Mouse (Mus musculus): ENCODE results near the gene Tmem135. TPM values are rescaled to one million over a fixed set of nuclear protein-coding genes. Genes with fewer than 3 reads are reported as not detected.
A peak's percentile ranks its signal among the peaks of the same experiment; 100 is the strongest.

Gene Tmem135
- 26.9 and 28.8 TPM in 2 replicates for polyA plus RNA-seq (2015; fragmentation: Nextera tagmentation; extraction: Ambion mirVana)

GRCm38 (mm10) chr7:89404081-89404733 is at the start of gene Tmem135, which contains the start of gene Fzd4:
Gene Tmem135, minus strand, starts transcription at chr7:89404222.
Gene Fzd4, plus strand, starts transcription at chr7:89404355.
- Histone ChIP-seq H3K27ac (ENCODE audit: low read length) (peak within 1 kb of the TSS; percentile 81), H3K9me3 (replicated peaks; ENCODE audit: control insufficient read depth, low read length, poor library complexity, severe bottlenecking) (no peaks in the 10 kb centered on the region), H3K36me3 (ENCODE audit: control insufficient read depth, insufficient read depth, low read length) (no peaks in the 10 kb centered on the region), H3K4me3 (ENCODE audit: low read depth, low read length) (peak within 1 kb of the TSS; percentile 74), H3K4me2 (ENCODE audit: low read length) (peak within 1 kb of the TSS; percentile 99), H3K9ac (ENCODE audit: low read depth, low read length) (peak within 1 kb of the TSS; percentile 81), H3K27me3 (ENCODE audit: control insufficient read depth, insufficient read depth, low read depth, low read length) (peaks cover 8% of the 10 kb centered on the region; the same call in 1 of the 2 replicates), H3K4me1 (ENCODE audit: control insufficient read depth, insufficient read depth, low read length) (peaks cover 5% of the 10 kb centered on the region; the same call in 1 of the 2 replicates)
- WGBS, result under 1% methylated on average over 59 of the region's 62 CpGs
- peak; percentile 97 for ATAC-seq

GRCm38 (mm10) chr7:89450312-89450711 is 46.3 kb upstream of the Tmem135 start:
- ATAC-seq, result no peak
- 69% methylated on average over 2 of the region's 2 CpGs for WGBS
- H3K27ac ChIP-seq (ENCODE audit: low read length), result no peak overlapping the region
- no peak overlapping the region for H3K4me3 ChIP-seq (ENCODE audit: low read depth, low read length)
- no peak overlapping the region for H3K9ac ChIP-seq (ENCODE audit: low read depth, low read length)
- no peaks in the 10 kb centered on the region for H3K4me1 ChIP-seq (ENCODE audit: control insufficient read depth, insufficient read depth, low read length)
- no peaks in the 10 kb centered on the region for H3K9me3 ChIP-seq (replicated peaks; ENCODE audit: control insufficient read depth, low read length, poor library complexity, severe bottlenecking)
- no peak overlapping the region for H3K4me2 ChIP-seq (ENCODE audit: low read length)
- H3K36me3 ChIP-seq (ENCODE audit: control insufficient read depth, insufficient read depth, low read length), result no peaks in the 10 kb centered on the region
- no peaks in the 10 kb centered on the region for H3K27me3 ChIP-seq (ENCODE audit: control insufficient read depth, insufficient read depth, low read depth, low read length)

- H3K27me3 ChIP-seq (ENCODE audit: control insufficient read depth, insufficient read depth, low read depth, low read length), result no peaks in the 10 kb centered on the region
- H3K4me2 ChIP-seq (ENCODE audit: low read length), result no peak overlapping the region
- 93% methylated on average over 4 of the region's 4 CpGs for WGBS
- H3K9ac ChIP-seq (ENCODE audit: low read depth, low read length), result no peak overlapping the region
- H3K27ac ChIP-seq (ENCODE audit: low read length), result no peak overlapping the region
- ATAC-seq, result no peak
- no peaks in the 10 kb centered on the region for H3K36me3 ChIP-seq (ENCODE audit: control insufficient read depth, insufficient read depth, low read length)
- H3K4me3 ChIP-seq (ENCODE audit: low read depth, low read length), result no peak overlapping the region
- no peaks in the 10 kb centered on the region for H3K9me3 ChIP-seq (replicated peaks; ENCODE audit: control insufficient read depth, low read length, poor library complexity, severe bottlenecking)
- no peaks in the 10 kb centered on the region for H3K4me1 ChIP-seq (ENCODE audit: control insufficient read depth, insufficient read depth, low read length)
Observed at GRCm38 (mm10) chr7:89445137-89445536, 41.1 kb upstream of the Tmem135 start.

- no peak overlapping the region for H3K9ac ChIP-seq (ENCODE audit: low read depth, low read length)
- no peaks in the 10 kb centered on the region for H3K9me3 ChIP-seq (replicated peaks; ENCODE audit: control insufficient read depth, low read length, poor library complexity, severe bottlenecking)
- no peak overlapping the region for H3K4me2 ChIP-seq (ENCODE audit: low read length)
- H3K4me3 ChIP-seq (ENCODE audit: low read depth, low read length), result no peak overlapping the region
- no peak overlapping the region for H3K27ac ChIP-seq (ENCODE audit: low read length)
- H3K4me1 ChIP-seq (ENCODE audit: control insufficient read depth, insufficient read depth, low read length), result no peaks in the 10 kb centered on the region
- no peaks in the 10 kb centered on the region for H3K36me3 ChIP-seq (ENCODE audit: control insufficient read depth, insufficient read depth, low read length)
- no peaks in the 10 kb centered on the region for H3K27me3 ChIP-seq (ENCODE audit: control insufficient read depth, insufficient read depth, low read depth, low read length)
- 53% methylated on average over 4 of the region's 4 CpGs for WGBS
- ATAC-seq, result no peak
Observed at GRCm38 (mm10) chr7:89442242-89442641, 38.2 kb upstream of the Tmem135 start.

GRCm38 (mm10) chr7:89441291-89441690 is 37.3 kb upstream of the Tmem135 start:
- Histone ChIP-seq H3K4me2 (ENCODE audit: low read length) (no peak overlapping the region), H3K4me3 (ENCODE audit: low read depth, low read length) (no peak overlapping the region), H3K9me3 (replicated peaks; ENCODE audit: control insufficient read depth, low read length, poor library complexity, severe bottlenecking) (no peaks in the 10 kb centered on the region), H3K36me3 (ENCODE audit: control insufficient read depth, insufficient read depth, low read length) (no peaks in the 10 kb centered on the region), H3K27me3 (ENCODE audit: control insufficient read depth, insufficient read depth, low read depth, low read length) (no peaks in the 10 kb centered on the region), H3K4me1 (ENCODE audit: control insufficient read depth, insufficient read depth, low read length) (no peaks in the 10 kb centered on the region), H3K27ac (ENCODE audit: low read length) (no peak overlapping the region), H3K9ac (ENCODE audit: low read depth, low read length) (no peak overlapping the region)
- 75% methylated on average over 7 of the region's 7 CpGs for WGBS
- ATAC-seq, result no peak

- no peak for ATAC-seq
- no peak overlapping the region for H3K4me3 ChIP-seq (ENCODE audit: low read depth, low read length)
- H3K27me3 ChIP-seq (ENCODE audit: control insufficient read depth, insufficient read depth, low read depth, low read length), result no peaks in the 10 kb centered on the region
- H3K9me3 ChIP-seq (replicated peaks; ENCODE audit: control insufficient read depth, low read length, poor library complexity, severe bottlenecking), result no peaks in the 10 kb centered on the region
- H3K4me2 ChIP-seq (ENCODE audit: low read length), result no peak overlapping the region
- H3K27ac ChIP-seq (ENCODE audit: low read length), result no peak overlapping the region
- no peaks in the 10 kb centered on the region for H3K4me1 ChIP-seq (ENCODE audit: control insufficient read depth, insufficient read depth, low read length)
- no peak overlapping the region for H3K9ac ChIP-seq (ENCODE audit: low read depth, low read length)
- no peaks in the 10 kb centered on the region for H3K36me3 ChIP-seq (ENCODE audit: control insufficient read depth, insufficient read depth, low read length)
- 54% methylated on average over 4 of the region's 4 CpGs for WGBS
Observed at GRCm38 (mm10) chr7:89437589-89437988, 33.6 kb upstream of the Tmem135 start.

GRCm38 (mm10) chr7:89436404-89436803 is 32.4 kb upstream of the Tmem135 start:
- WGBS, result 91% methylated on average over 5 of the region's 5 CpGs

GRCm38 (mm10) chr7:89433893-89434616 is 30.0 kb upstream of the Tmem135 start:
- Histone ChIP-seq H3K4me3 (ENCODE audit: low read depth, low read length) (no peak overlapping the region), H3K27ac (ENCODE audit: low read length) (no peak overlapping the region), H3K27me3 (ENCODE audit: control insufficient read depth, insufficient read depth, low read depth, low read length) (no peaks in the 10 kb centered on the region), H3K4me2 (ENCODE audit: low read length) (no peak overlapping the region), H3K4me1 (ENCODE audit: control insufficient read depth, insufficient read depth, low read length) (no peaks in the 10 kb centered on the region), H3K36me3 (ENCODE audit: control insufficient read depth, insufficient read depth, low read length) (no peaks in the 10 kb centered on the region), H3K9ac (ENCODE audit: low read depth, low read length) (no peak overlapping the region), H3K9me3 (replicated peaks; ENCODE audit: control insufficient read depth, low read length, poor library complexity, severe bottlenecking) (no peaks in the 10 kb centered on the region)
- ATAC-seq, result no peak
- WGBS, result 63% methylated on average over 8 of the region's 8 CpGs

More at GRCm38 (mm10) chr7:89436404-89436803, 32.4 kb upstream of the Tmem135 start:
- H3K27ac ChIP-seq (ENCODE audit: low read length), result no peak overlapping the region
- H3K9ac ChIP-seq (ENCODE audit: low read depth, low read length), result no peak overlapping the region
- H3K9me3 ChIP-seq (replicated peaks; ENCODE audit: control insufficient read depth, low read length, poor library complexity, severe bottlenecking), result no peaks in the 10 kb centered on the region
- no peak for ATAC-seq
- no peaks in the 10 kb centered on the region for H3K4me1 ChIP-seq (ENCODE audit: control insufficient read depth, insufficient read depth, low read length)
- no peak overlapping the region for H3K4me3 ChIP-seq (ENCODE audit: low read depth, low read length)
- H3K4me2 ChIP-seq (ENCODE audit: low read length), result no peak overlapping the region
- no peaks in the 10 kb centered on the region for H3K27me3 ChIP-seq (ENCODE audit: control insufficient read depth, insufficient read depth, low read depth, low read length)
- H3K36me3 ChIP-seq (ENCODE audit: control insufficient read depth, insufficient read depth, low read length), result no peaks in the 10 kb centered on the region
